Mouse (Mus musculus): Measurements from ENCODE around the gene Acap2.

Acap2 gene

DNA sequence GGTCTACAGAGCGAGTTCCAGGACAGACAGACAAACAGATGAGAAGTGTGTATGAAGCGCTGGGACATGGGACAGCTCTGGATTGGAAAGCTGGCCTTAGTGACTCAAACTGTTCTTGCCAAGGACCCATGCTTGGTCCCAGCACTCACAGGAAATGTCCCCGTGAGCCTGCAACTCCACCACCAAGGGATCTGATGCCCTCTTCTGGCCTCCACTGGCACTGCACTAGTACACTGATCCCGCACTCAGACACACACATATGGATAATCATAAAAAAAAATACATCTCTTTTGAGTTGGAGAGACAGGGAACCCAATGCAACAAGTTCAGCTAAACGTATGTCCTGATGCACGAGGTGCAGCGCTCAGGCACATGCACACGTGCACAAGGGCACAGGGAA lies 30.7 kb downstream of the Acap2 start:
- CTCF ChIA-PET: interaction anchor here (0.6 kb wide), 2 partner anchors 62 to 1536 kb away, joined by 3 to 4 read pairs; no protein-coding TSS in a partner anchor

DNA sequence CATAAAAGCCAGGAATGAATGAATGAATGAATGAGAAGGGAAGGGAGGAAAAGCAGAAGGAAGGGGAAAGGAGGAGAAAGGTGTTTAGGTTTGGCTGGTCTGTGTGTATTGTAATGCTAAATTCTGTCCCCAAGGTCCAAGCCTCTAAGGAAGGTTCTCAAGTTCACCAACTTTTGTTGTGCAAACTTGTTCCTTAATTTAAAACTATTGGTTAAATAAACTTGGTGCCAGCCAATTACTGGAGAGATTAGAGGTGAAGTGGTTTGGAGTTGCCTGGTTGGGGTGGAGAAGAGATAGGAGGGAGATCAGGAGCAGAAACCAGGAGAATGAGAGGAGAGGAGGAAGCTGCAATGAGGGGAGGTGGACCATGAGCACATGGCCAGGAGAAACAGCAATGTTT lies 31.4 kb downstream of the Acap2 start:
- CTCF ChIA-PET: interaction anchor here (0.6 kb wide), 1 partner anchor 62 kb away, joined by 3 read pairs; no protein-coding TSS in a partner anchor

DNA sequence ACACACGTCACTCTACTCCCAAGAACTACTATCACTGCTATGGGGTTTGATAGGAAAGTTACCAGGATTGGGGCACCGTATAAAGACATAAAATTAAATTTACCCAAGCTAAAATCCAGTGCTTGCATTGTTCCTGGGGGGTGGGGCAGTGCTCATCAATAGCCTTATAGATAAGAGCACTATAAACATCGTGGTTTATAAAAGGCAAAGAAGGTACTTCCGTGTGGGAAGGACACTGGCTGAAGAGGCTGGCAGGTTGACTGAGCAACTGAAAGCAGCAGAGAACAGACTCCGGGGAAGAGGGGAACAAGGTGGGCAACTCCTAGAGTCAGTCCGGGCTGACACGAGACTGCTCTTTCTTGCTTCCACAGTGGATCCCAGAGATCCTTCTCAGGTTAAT lies 33.1 kb downstream of the Acap2 start:
- CTCF ChIA-PET: interaction anchor here (0.6 kb wide), 1 partner anchor 67 kb away, joined by 9 read pairs; no protein-coding TSS in a partner anchor

DNA sequence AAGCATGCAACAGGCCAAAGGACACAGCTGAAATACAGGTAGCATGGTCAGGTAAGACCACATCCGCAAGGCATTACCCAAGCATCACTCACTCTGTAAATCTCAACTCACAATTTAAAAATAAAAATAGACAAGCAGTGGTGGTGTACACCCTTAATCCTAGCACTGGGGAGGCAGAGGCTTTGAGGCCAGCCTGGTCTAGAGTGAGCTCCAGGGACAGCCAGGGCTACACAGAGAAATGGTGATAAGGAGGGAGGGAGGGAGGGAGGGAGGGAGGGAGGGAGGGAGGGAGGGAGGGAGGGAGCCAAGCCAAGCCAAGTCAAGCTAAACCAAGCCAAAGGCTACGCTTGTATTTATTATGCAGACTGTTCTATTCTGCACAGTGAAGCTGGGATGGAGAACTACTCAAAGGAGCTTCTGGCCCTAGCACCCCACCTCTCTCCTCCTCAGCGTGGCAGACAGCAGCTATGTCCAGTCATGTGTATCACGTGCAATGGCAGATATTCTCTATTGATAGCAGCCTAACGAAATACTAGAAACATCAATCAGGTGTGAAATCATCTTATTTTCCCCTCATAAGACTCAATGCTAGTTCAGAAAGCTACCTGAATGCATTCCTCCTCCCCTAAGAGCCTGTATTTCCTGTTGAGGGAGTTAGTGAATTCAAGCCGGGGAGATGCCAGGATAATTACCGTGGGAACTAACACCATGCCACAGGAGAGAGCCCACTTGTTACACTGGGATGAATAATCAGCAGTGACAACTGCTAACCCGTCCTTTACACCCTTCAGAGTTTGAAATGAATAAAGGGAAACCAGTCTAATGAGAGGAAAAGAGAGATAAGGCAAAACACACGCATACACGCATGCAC lies 33.8 kb downstream of the Acap2 start:
- CTCF ChIA-PET: interaction anchor here (0.6 kb wide), 2 partner anchors 68 to 551 kb away, joined by 6 to 9 read pairs; no protein-coding TSS in a partner anchor

DNA sequence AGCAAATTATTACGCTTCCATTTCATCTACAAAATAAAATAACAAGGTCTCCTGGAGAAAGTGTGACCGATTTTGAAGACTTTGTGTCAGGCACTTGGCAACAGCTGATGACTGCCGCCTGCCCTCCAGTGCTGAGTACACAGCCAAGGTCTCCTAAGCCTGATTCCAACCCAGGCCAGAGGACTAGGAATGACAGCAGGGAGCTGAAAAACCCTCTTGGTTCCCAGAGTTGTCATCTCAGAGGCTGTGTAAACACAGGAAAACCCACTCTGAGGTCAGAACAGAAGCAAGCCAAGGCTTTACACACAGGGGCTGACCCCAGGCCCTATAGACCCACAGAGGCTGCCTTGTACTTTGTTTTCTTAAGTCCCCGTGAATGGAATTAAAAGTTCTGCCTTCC lies 35.1 kb downstream of the Acap2 start:
- CTCF ChIA-PET: no interaction called here

DNA sequence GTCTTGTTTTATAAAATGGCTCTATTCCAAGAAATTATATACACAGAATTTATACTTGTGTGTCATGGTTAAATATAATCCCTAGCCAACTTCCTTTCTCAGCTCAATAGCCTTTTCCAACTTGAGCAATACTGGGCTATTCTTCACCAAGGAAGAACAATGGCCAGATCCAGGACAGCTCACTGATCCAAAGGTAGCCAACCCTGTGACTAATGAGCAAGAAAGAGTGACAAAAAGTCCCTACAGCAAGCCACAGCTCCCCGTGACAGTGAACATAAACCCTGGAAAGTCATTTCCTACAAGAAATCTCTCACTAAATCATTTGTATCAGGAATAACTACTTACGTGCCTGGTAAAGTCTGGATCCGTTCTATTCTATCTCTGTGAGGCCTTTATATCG lies 35.6 kb downstream of the Acap2 start:
- CTCF ChIA-PET: no interaction called here

DNA sequence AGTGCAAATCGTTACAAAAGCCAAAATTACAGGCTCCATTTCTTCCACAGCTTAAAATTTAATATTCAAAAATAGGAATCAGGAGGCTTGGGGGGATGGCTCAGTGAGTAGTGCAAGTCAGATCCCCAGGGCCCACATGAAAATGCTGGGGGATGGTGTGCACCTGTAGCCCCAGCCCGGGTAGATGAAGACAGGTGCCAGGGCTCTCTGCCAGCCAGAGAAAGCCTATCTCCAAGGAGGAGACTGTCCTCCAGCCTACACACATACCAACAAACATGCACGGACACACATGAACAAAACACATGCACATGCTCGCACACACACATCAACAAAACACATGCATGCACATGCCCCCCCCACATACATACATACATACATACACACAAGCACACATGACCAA lies 36.9 kb downstream of the Acap2 start:
- CTCF ChIA-PET: no interaction called here

DNA sequence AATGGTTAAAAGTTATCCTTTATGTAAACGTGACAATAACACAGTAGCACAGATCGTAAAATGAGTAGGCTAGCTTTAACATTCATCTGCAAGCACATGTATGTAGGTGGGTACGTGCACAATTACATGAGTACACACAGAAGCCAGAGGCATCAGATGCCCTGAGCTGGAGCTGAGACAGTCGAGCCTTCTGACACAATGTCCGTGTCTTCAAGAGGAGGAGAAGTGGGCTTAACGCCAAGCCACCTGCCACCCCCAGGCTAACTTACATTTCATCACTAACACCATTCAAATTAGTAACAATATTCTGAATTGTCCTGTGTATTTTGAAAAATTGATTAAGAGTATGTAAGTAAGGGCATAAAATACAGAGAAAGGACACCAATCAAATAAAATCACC lies 40.6 kb downstream of the Acap2 start:
- CTCF ChIA-PET: no interaction called here

DNA sequence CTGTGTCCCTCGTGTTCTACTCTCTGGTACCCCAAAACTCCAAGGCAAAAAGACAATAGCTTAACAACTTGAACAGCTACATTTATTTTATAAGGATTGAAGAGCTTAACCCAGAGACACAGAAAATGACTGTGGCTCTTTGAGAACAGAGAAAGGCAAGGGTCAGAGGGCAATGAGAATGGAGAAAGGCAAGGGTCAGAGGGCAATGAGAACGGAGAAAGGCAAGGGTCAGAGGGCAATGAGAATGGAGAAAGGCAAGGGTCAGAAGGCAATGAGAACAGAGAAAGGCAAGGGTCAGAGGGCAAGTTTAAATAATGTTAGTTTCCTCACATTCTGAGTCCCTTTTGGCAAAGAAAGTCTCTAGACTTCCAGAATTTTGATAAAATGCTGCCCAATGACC lies 41.6 kb downstream of the Acap2 start:
- CTCF ChIA-PET: no interaction called here

DNA sequence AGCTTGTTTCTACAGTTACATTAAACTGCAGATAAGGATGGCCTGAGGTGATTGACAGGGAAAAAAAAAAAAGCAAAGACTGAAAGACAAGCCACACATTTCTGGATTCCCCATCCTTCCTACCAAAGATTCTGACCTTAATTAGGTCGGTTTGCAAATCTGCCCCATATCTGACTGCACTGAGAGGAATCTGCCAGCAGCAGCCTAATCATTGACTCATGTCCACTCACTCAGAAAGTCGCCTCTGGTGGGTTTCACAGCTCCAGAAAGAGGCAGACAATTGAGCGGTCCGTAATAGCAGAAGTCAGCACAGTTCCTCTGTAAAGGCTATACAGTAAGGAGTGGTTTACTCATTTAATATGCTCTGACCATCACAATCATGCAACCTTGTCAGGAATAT lies 51.2 kb downstream of the Acap2 start:
- CTCF ChIA-PET: interaction anchor here (0.5 kb wide), 1 partner anchor 85 kb away, joined by 7 read pairs; no protein-coding TSS in a partner anchor

DNA sequence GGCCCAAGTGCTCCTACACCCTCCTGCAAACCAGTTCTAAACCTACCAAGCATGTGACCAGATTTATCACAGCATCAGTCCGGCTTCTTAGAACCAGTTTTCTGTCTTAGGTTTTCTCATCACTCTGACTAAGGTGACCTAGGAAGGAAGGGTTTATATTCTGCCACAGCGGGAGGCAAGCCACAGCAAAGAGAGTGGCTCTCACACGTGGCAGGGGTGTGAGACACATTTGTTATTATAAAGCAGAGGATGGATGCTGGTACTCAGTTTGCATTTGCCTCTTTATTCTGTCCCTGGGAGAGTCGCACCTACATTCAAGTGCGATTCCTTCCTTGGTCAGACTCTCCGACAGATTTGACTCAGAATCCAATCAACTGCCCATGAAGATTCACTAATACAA lies 52.2 kb downstream of the Acap2 start:
- CTCF ChIA-PET: no interaction called here

DNA sequence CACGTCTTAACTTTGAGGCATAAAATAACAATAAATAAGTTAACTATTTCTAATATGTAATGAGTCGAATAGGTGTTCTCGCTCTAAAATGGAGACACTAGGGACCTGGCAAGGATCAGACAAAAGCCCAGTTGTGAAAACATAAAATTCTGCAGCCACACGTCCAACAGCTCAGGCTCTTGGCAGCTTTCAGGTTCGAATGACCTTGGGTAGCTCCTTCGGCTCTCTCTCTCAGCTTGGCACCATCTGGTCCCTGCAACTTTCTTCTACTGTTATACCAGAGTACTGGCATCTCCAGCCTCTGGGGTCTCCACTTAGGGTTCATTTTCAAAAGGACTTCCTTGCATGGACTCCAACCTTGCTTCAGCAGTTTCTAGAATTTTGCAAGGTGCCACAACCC lies 53.3 kb downstream of the Acap2 start:
- CTCF ChIA-PET: no interaction called here

DNA sequence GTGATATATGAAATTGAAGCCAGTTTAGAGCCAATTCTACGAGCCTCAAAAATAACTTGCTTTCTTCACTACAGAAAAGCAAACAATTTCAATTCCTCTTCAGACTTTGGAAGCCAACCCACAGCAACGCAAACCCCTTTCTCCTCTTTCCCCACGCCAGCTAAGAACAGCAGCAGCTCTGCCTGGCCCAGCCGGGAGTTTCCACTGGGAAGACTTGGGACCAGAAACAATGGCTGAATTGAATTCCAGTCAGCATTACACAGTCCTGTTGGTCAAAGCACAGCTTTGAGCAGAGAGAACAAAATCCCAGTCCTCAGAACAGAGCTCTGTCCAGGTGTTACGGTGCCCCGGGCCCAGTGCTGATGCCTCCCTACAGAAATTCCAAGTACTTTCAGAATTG lies 59.1 kb downstream of the Acap2 start:
- CTCF ChIA-PET: interaction anchor here (0.5 kb wide), 1 partner anchor 9 kb away, joined by 6 read pairs; no protein-coding TSS in a partner anchor

DNA sequence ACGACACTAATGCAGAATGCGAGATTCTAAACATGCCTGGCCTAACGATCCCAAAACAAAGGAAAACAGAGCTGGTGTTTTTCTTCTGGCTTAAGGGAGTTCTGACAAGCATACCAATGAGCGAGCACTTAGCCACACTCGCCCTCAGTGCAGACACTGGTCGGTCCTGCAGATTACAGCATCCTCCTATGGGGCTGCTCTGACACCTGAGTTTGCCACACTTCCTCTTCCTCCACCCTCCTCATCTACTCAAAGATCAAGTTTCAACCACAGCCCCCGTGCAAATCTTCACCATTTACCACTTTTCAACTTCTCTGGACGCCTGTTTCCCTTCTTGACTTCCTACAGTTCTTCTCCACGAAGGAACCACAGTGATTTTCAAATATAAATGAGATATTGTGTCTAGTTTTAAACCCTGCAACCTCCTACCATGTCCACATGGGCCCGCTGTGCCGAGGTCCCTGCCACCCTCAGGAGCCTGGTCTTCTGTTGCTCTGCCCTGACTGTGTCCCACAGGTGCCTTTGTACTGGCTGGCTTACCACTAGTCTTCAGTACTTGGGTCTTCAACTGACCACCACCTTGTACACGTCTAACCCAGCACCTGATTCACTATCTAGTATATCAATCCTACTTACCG lies 64.3 kb downstream of the Acap2 start:
- CTCF ChIA-PET: interaction anchor here (0.5 kb wide), 1 partner anchor 1173 kb away, joined by 3 read pairs; no protein-coding TSS in a partner anchor

DNA sequence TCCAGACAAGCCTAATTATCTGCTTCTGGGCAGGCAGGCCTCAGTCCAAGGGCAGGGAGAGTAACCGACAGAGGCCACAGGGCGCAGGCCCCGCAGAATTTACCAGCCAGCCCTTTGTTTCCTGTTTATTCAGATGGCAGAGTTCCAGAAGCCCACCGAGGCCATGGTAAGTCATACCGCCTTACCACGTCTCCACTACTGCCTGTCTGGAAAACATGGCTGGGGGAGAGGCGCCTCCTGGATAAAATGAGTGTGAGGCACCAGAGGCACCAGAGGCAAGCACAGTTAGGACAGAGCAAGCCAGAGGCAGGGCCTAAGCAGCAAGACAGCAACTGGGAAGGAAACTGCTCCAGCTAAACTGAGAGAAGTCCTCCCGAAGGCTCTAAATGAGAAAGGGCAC lies 65.5 kb downstream of the Acap2 start:
- CTCF ChIA-PET: no interaction called here

DNA sequence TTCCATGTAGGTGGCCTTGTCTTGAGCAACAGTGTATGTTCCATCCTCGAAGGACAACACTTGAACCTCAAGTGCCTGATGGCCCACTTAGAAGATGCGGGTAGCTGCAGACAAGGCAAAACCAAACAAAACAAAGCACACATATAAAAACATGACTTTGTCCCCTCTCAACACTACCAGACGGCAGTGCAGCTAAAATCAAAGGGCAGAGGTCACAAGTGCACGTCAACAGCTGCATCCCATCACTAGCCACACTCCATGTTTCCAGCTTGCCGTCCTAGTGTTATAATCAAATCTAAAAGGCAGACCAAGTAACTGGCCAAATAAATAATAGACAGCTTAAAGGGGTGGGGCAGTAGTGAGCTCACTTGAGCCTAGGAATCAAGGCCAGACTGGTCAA lies 69.5 kb downstream of the Acap2 start:
- CTCF ChIA-PET: no interaction called here

DNA sequence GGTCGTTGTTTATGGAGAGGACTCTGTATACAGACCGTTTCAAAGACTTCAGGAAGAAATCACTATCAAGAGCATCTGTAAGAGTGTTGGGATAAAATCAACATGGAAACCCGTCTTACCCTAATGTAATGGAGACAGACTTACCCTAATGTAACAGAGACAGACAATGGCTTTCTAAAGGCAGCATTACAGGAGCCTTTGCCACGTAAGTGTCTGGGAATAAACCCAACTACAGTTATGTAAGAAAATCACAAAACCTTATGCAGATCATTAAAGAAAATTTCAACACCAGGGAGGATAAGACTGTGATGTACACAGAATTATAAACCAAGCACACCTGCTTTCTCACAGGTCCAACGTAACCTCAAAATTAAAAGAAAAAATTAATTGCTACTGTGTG lies 72.9 kb downstream of the Acap2 start:
- CTCF ChIA-PET: interaction anchor here (0.6 kb wide), 1 partner anchor 164 kb away, joined by 3 read pairs; no protein-coding TSS in a partner anchor

DNA sequence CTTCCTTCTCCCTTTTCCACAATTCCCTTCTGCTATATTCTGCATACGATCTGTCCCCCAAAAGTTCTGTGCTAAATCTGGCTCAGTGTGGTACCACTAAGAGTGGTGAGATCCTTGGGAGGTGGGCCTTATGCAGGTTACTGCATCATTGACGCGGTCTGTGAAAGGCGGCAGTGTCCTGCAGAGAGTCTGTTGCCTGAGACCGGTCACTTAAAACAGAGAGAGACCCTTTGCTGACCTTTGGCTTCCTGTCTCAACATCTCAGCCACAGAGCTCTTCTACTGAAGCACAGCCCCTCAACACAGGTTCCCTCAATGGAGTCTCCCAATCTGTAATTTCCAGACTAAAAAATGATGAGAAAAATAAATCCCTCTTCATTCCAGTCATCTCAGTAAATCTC lies 76.1 kb downstream of the Acap2 start:
- CTCF ChIA-PET: no interaction called here

DNA sequence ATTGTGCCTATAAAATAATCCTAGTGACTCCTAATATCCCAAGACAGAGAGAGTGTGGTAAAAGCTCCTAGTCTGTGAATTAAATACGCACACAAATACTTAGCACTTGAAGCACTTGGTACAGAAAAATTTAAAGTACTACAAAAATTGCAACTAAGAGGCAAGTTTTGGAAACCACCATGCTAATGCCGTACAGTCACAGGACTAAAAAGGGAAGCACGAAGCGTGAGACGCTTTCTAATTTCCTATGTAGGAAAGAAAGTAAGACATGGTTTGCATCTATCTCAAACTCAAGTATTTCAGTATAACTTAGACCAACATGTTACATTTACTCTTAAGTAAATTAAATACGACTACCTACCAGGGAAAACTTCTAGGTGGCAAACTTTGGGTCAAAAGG lies 79.4 kb downstream of the Acap2 start:
- CTCF ChIA-PET: no interaction called here

DNA sequence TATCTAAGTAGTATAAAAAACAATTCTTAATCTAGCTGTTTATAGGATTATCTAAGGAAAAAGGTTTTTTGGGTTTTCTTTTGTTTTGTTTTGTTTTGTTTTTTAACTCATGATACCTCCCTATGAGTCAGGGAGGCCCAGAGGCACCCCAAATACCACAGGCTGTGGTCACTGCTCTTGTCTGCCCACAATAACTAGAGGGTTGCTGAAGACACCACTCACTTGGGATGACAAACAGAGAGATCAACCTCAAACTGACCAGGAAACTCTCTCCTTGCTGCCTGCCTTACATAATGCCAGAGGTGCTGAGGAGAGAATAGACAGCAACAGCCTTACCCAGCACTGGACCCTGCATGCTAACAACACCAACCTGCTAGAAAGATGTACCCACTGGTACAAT lies 87.4 kb downstream of the Acap2 start:
- CTCF ChIA-PET: interaction anchor here (0.6 kb wide), 1 partner anchor 1119 kb away, joined by 5 read pairs; no protein-coding TSS in a partner anchor

DNA sequence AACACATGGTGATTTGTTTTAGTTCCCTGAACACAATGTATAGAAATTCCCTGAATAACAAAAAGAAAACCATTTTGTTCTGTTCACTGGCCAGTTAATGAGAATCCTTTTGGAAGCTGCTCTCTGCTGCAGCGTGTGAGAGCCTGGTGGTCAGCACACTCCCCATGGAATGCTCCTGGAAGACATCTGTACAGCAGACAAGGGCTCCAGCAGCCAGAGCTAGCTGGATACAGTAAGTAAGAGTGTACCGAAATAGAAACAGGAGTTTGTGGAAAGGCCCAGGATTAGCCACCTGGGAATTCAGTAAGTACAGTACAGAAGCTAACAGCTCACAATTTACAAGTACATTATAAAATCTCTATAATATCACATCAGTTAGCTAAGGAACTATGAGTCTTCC lies 99.7 kb downstream of the Acap2 start:
- CTCF ChIA-PET: no interaction called here

DNA sequence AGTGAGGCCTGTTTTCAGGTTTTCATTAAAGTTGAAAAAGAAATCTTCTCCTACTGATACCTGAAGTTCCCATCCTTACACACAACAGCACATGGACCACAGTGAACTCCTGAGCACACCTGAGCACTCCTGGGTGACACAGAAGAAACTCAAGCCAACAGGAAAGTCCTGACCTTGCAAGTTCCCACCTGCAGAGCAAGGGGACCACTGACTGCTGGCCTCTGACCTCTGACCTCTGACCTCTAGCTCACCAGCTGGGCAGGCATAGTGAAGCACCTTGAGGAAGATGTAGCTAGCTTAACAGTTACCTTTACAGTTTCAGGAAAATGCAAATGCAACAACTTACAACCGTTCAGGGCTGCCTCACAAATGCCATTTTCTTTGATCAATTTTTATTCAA lies 101.1 kb downstream of the Acap2 start:
- CTCF ChIA-PET: no interaction called here

DNA sequence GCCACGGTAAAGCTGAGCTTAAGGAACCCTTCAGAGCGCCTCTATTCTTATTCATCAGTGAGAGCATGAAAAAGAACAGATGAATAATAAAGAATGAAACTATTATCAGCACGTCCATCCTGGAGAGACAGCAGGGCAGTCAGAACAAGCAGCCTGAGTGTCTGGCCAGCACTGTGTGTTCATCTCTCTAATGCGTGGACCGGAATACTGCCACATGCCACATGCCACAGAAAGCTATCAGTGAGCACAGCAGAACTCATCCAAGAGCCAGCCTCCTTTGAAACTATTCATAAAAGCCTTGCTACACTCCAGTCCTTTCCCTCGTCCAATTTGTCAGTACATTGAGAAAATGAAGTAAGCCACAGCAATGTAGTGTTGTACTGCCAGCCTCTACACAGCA lies 107.0 kb downstream of the Acap2 start:
- CTCF ChIA-PET: interaction anchor here (0.6 kb wide), 1 partner anchor 269 kb away, joined by 4 read pairs; no protein-coding TSS in a partner anchor

Data from spleen, embryonic (tissue).